Mouse (Mus musculus): ENCODE data around the gene Irgc1. TPM values are rescaled to one million over a fixed set of nuclear protein-coding genes. Genes with fewer than 3 reads are reported as not detected.
A peak's percentile ranks its signal among the peaks of the same experiment; 100 is the strongest.

The Irgc1 gene
- polyA plus RNA-seq, 1 experiment from 2014 or later: not detected

GRCm38 (mm10) chr7:24425919-24426318 lies 26.2 kb downstream of the Irgc1 start:
- no peak for TF ChIP-seq CTCF (IDR thresholded peaks at IDR 0.05; ENCODE audit: low read depth)
- ATAC-seq (ENCODE audit: insufficient read depth) (no peak), DNase-seq (no peak)
- no peak overlapping the region for H3K4me2 ChIP-seq
- H3K27me3 ChIP-seq (ENCODE audit: insufficient read depth, low read length): no peaks in the 10 kb centered on the region
- H3K27ac ChIP-seq (ENCODE audit: low read depth): no peak overlapping the region
- H3K4me3 ChIP-seq (ENCODE audit: low read depth, low read length): no peak overlapping the region
- no peaks in the 10 kb centered on the region for H3K4me1 ChIP-seq (ENCODE audit: insufficient read depth)
- no peaks in the 10 kb centered on the region for H3K9me3 ChIP-seq (ENCODE audit: low read depth, low read length)
- peaks cover 13% of the 10 kb centered on the region for H3K36me3 ChIP-seq (ENCODE audit: insufficient read depth)
- 79% methylated on average over 9 of the region's 9 CpGs for WGBS
- H3K9ac ChIP-seq: no peak overlapping the region

- H3K9me3 ChIP-seq (ENCODE audit: low read depth, low read length): no peaks in the 10 kb centered on the region
- 62% methylated on average over 12 of the region's 12 CpGs for WGBS
- DNase-seq (peak; percentile 72), ATAC-seq (ENCODE audit: insufficient read depth) (peak; percentile 36; the same call in 1 of the 2 replicates)
- no peaks in the 10 kb centered on the region for H3K4me1 ChIP-seq (ENCODE audit: insufficient read depth)
- H3K4me2 ChIP-seq: no peak overlapping the region
- no peak overlapping the region for H3K4me3 ChIP-seq (ENCODE audit: low read depth, low read length)
- H3K27me3 ChIP-seq (ENCODE audit: insufficient read depth, low read length): no peaks in the 10 kb centered on the region
- no peak for TF ChIP-seq CTCF (IDR thresholded peaks at IDR 0.05; ENCODE audit: low read depth)
- H3K36me3 ChIP-seq (ENCODE audit: insufficient read depth): peaks cover 17% of the 10 kb centered on the region
- no peak overlapping the region for H3K27ac ChIP-seq (ENCODE audit: low read depth)
- no peak overlapping the region for H3K9ac ChIP-seq
Observed at GRCm38 (mm10) chr7:24423956-24424732, 28.0 kb downstream of the Irgc1 start.

GRCm38 (mm10) chr7:24423107-24423763 lies 28.9 kb downstream of the Irgc1 start:
- no peak for TF ChIP-seq CTCF (IDR thresholded peaks at IDR 0.05; ENCODE audit: low read depth)
- Histone ChIP-seq H3K36me3 (ENCODE audit: insufficient read depth) (peaks cover 17% of the 10 kb centered on the region), H3K4me3 (ENCODE audit: low read depth, low read length) (no peak overlapping the region), H3K9ac (no peak overlapping the region), H3K4me1 (ENCODE audit: insufficient read depth) (no peaks in the 10 kb centered on the region), H3K4me2 (no peak overlapping the region), H3K27ac (ENCODE audit: low read depth) (no peak overlapping the region), H3K27me3 (ENCODE audit: insufficient read depth, low read length) (no peaks in the 10 kb centered on the region), H3K9me3 (ENCODE audit: low read depth, low read length) (no peaks in the 10 kb centered on the region)
- WGBS: 76% methylated on average over 15 of the region's 15 CpGs
- ATAC-seq (ENCODE audit: insufficient read depth) (no peak), DNase-seq (no peak)

GRCm38 (mm10) chr7:24422251-24422650 lies 29.8 kb downstream of the Irgc1 start:
- TF ChIP-seq CTCF (IDR thresholded peaks at IDR 0.05; ENCODE audit: low read depth): no peak
- ATAC-seq (ENCODE audit: insufficient read depth) (no peak), DNase-seq (no peak)
- no peaks in the 10 kb centered on the region for H3K4me1 ChIP-seq (ENCODE audit: insufficient read depth)
- H3K4me3 ChIP-seq (ENCODE audit: low read depth, low read length): no peak overlapping the region
- WGBS: 74% methylated on average over 8 of the region's 8 CpGs
- H3K9me3 ChIP-seq (ENCODE audit: low read depth, low read length): no peaks in the 10 kb centered on the region
- H3K4me2 ChIP-seq: no peak overlapping the region
- peaks cover 18% of the 10 kb centered on the region for H3K36me3 ChIP-seq (ENCODE audit: insufficient read depth)
- H3K9ac ChIP-seq: no peak overlapping the region
- no peaks in the 10 kb centered on the region for H3K27me3 ChIP-seq (ENCODE audit: insufficient read depth, low read length)
- H3K27ac ChIP-seq (ENCODE audit: low read depth): no peak overlapping the region

- Histone ChIP-seq H3K27ac (ENCODE audit: low read depth) (no peak overlapping the region), H3K4me1 (ENCODE audit: insufficient read depth) (no peaks in the 10 kb centered on the region), H3K9ac (no peak overlapping the region), H3K9me3 (ENCODE audit: low read depth, low read length) (no peaks in the 10 kb centered on the region), H3K4me3 (ENCODE audit: low read depth, low read length) (no peak overlapping the region), H3K27me3 (ENCODE audit: insufficient read depth, low read length) (no peaks in the 10 kb centered on the region), H3K36me3 (ENCODE audit: insufficient read depth) (peaks cover 24% of the 10 kb centered on the region), H3K4me2 (no peak overlapping the region)
- WGBS: 83% methylated on average over 7 of the region's 7 CpGs
- DNase-seq (no peak), ATAC-seq (ENCODE audit: insufficient read depth) (no peak)
- TF ChIP-seq CTCF (IDR thresholded peaks at IDR 0.05; ENCODE audit: low read depth): 0 out of 2 replicates have a peak, but pooled peaks have one; percentile 4
Observed at GRCm38 (mm10) chr7:24421648-24422047, 30.4 kb downstream of the Irgc1 start.

- Histone ChIP-seq H3K36me3 (ENCODE audit: insufficient read depth) (peaks cover 24% of the 10 kb centered on the region), H3K4me2 (no peak overlapping the region), H3K4me1 (ENCODE audit: insufficient read depth) (no peaks in the 10 kb centered on the region), H3K9ac (no peak overlapping the region), H3K9me3 (ENCODE audit: low read depth, low read length) (no peaks in the 10 kb centered on the region), H3K27ac (ENCODE audit: low read depth) (no peak overlapping the region), H3K4me3 (ENCODE audit: low read depth, low read length) (no peak overlapping the region), H3K27me3 (ENCODE audit: insufficient read depth, low read length) (no peaks in the 10 kb centered on the region)
- no peak for ATAC-seq (ENCODE audit: insufficient read depth)
- no peak for DNase-seq
- TF ChIP-seq CTCF (IDR thresholded peaks at IDR 0.05; ENCODE audit: low read depth): no peak
- 87% methylated on average over 8 of the region's 8 CpGs for WGBS
Observed at GRCm38 (mm10) chr7:24419579-24419978, 32.5 kb downstream of the Irgc1 start.

- no peak overlapping the region for H3K27ac ChIP-seq (ENCODE audit: low read depth)
- WGBS: 61% methylated on average over 7 of the region's 7 CpGs
- no peaks in the 10 kb centered on the region for H3K4me1 ChIP-seq (ENCODE audit: insufficient read depth)
- H3K4me2 ChIP-seq: no peak overlapping the region
- 0 out of 2 replicates have a peak, but pooled peaks cover 6% of the 10 kb centered on the region for H3K36me3 ChIP-seq (ENCODE audit: insufficient read depth)
- H3K9me3 ChIP-seq (ENCODE audit: low read depth, low read length): no peaks in the 10 kb centered on the region
- H3K27me3 ChIP-seq (ENCODE audit: insufficient read depth, low read length): no peaks in the 10 kb centered on the region
- ATAC-seq (ENCODE audit: insufficient read depth): no peak
- no peak overlapping the region for H3K9ac ChIP-seq
- no peak overlapping the region for H3K4me3 ChIP-seq (ENCODE audit: low read depth, low read length)
- TF ChIP-seq CTCF (IDR thresholded peaks at IDR 0.05; ENCODE audit: low read depth): no peak
- no peak for DNase-seq
Observed at GRCm38 (mm10) chr7:24415261-24415660, 36.8 kb downstream of the Irgc1 start.

All from lung, embryonic 14.5 days (tissue).